Mouse (Mus musculus): ENCODE results near the gene Rhpn2.
A peak's percentile ranks its signal among the peaks of the same experiment; 100 is the strongest.

The Rhpn2 gene

GRCm38 (mm10) chr7:35388694-35389093 lies 54.7 kb downstream of the Rhpn2 start:
- no peak for DNase-seq (ENCODE audit: low spot score in 2 of 2)

GRCm38 (mm10) chr7:35392935-35393334 lies 59.0 kb downstream of the Rhpn2 start:
- peak in 1 of 2 experiments; percentile 24 for DNase-seq (ENCODE audit: low spot score in 2 of 2)

- DNase-seq (ENCODE audit: low spot score in 2 of 2) = peak in 1 of 2 experiments; percentile 12
These were observed 61.9 kb downstream of the Rhpn2 start for GRCm38 (mm10) chr7:35395734-35396456.

- DNase-seq (ENCODE audit: low spot score in 2 of 2) = peak; percentile 88 to 92
These were observed 62.7 kb downstream of the Rhpn2 start, which contains the start of the genes Faap24 and Cep89 for GRCm38 (mm10) chr7:35396542-35397168. TSS of gene Faap24 (minus strand) at chr7:35396836. TSS of gene Cep89 (plus strand) at chr7:35397035.

- no peak for DNase-seq (ENCODE audit: low spot score in 2 of 2)
These were observed 67.2 kb downstream of the Rhpn2 start for GRCm38 (mm10) chr7:35401169-35401568.

GRCm38 (mm10) chr7:35415226-35415625 lies 81.3 kb downstream of the Rhpn2 start:
- no peak for DNase-seq (ENCODE audit: low spot score in 2 of 2)

- no peak for DNase-seq (ENCODE audit: low spot score in 2 of 2)
These were observed 82.1 kb downstream of the Rhpn2 start for GRCm38 (mm10) chr7:35415801-35416653.

GRCm38 (mm10) chr7:35416654-35416948 lies 82.6 kb downstream of the Rhpn2 start:
- no peak for DNase-seq (ENCODE audit: low spot score in 2 of 2)

- no peak for DNase-seq (ENCODE audit: low spot score in 2 of 2)
These were observed 89.1 kb downstream of the Rhpn2 start for GRCm38 (mm10) chr7:35423071-35423470.

- DNase-seq (ENCODE audit: low spot score in 2 of 2) = no peak
These were observed 94.2 kb downstream of the Rhpn2 start for GRCm38 (mm10) chr7:35428146-35428545.

- DNase-seq (ENCODE audit: low spot score in 2 of 2) = no peak
These were observed 101.3 kb downstream of the Rhpn2 start for GRCm38 (mm10) chr7:35435266-35435665.

Measured in urinary bladder, adult 18-20 months (tissue).